Mouse (Mus musculus) bone marrow macrophage, adult 2 months (primary cell): ENCODE measurements around the gene Scp2.

ENCODE experiments used
- CTCF ChIP-seq: IDR thresholded peaks from 2 replicates; pipeline ENCODE4 v1.5.1; 2012; ENCODE audit warnings: low read depth, mild to moderate bottlenecking, low read length, moderate library complexity
- POLR2A ChIP-seq: IDR thresholded peaks from 2 replicates; pipeline ENCODE4 v1.6.1; 2012; ENCODE audit warnings: mild to moderate bottlenecking, low read depth, low read length, borderline replicate concordance

GRCm38 (mm10) chr4:108070723-108071122 lies 74.1 kb downstream of the Scp2 start:
- TF ChIP-seq CTCF (no peak), POLR2A (no peak)
